Mouse (Mus musculus) heart, postnatal 0 days (tissue): ENCODE data around the gene Zcchc10. TPM values are rescaled to one million over a fixed set of nuclear protein-coding genes. Genes with fewer than 3 reads are reported as not detected.

Experiments
- ATAC-seq: fragments of 200-750 bp; cut with Nextera tagmentation; 2 replicates; pipeline ENCODE4 v1.8.0; 2017; ENCODE audit warnings: low read depth, moderate number of reproducible peaks, moderate library complexity; ENCODE audit not compliant: insufficient read depth
- DNase-seq: peaks from one replicate; pipeline ENCODE4 v3.0.0-alpha.2; 2016; ENCODE audit warnings: low spot score
- H3K27ac ChIP-seq: fragments of 300-500 bp; sonication (generic); 2 replicates; pipeline ENCODE4 v1.5.1; 2014; ENCODE audit warnings: low read depth, mild to moderate bottlenecking
- H3K27me3 ChIP-seq: fragments of 300-500 bp; sonication (generic); 2 replicates; pipeline ENCODE4 v1.6.1; 2014; ENCODE audit warnings: low read length, mixed read lengths; ENCODE audit not compliant: control insufficient read depth, insufficient read depth
- H3K36me3 ChIP-seq: fragments of 300-500 bp; sonication (generic); replicated peaks from 2 replicates; pipeline ENCODE4 v1.6.1; 2014; ENCODE audit warnings: low read length, mixed read lengths; ENCODE audit not compliant: control insufficient read depth, insufficient read depth
- H3K4me1 ChIP-seq: fragments of 300-500 bp; sonication (generic); 2 replicates; pipeline ENCODE4 v1.6.1; 2014; ENCODE audit warnings: antibody characterized with exemption; ENCODE audit not compliant: control insufficient read depth, insufficient read depth
- H3K4me2 ChIP-seq: fragments of 300-500 bp; sonication (generic); 2 replicates; pipeline ENCODE4 v1.6.1; 2014; ENCODE audit warnings: low read depth, mild to moderate bottlenecking, low read length, moderate library complexity
- H3K4me3 ChIP-seq: fragments of 300-500 bp; sonication (generic); 2 replicates; pipeline ENCODE4 v1.5.1; 2014; ENCODE audit warnings: low read depth, low read length
- H3K9ac ChIP-seq: fragments of 300-500 bp; sonication (generic); replicated peaks from 2 replicates; pipeline ENCODE4 v1.6.1; 2014; ENCODE audit warnings: low read depth, low read length, mixed read lengths
- H3K9me3 ChIP-seq: fragments of 300-500 bp; sonication (generic); replicated peaks from 2 replicates; pipeline ENCODE4 v1.6.1; 2016; ENCODE audit warnings: low read length; ENCODE audit not compliant: control insufficient read depth
- CTCF ChIP-seq: IDR thresholded peaks from 2 replicates; pipeline ENCODE4 v1.5.1; 2016; ENCODE audit warnings: antibody characterized with exemption, control low read depth, low read depth
- EP300 ChIP-seq: IDR thresholded peaks from 2 replicates; pipeline ENCODE4 v1.6.1; 2016; ENCODE audit warnings: antibody characterized with exemption, low read depth
- WGBS: fragments of 180-500 bp; shearing (Covaris S2); extraction: QIAGEN DNeasy Blood & Tissue Kit; methylation state at CpG from one replicate; pipeline ENCODE4 v1.1.7; 2014; 5-methylcytosine and 5-hydroxymethylcytosine counted together
- polyA plus RNA-seq: library from polyadenylated mRNA; unstranded; fragments of >200 nt; fragmentation: Nextera tagmentation; extraction: Ambion mirVana; gene quantifications from 2 replicates; pipeline ENCODE4 v1.2.1, GENCODE M21; 2015
- total RNA-seq: library from RNA; depleted of rRNA; stranded (reverse); fragments of >200 nt; gene quantifications from 2 replicates; pipeline ENCODE4 v1.2.3, GENCODE M21; 2014; ENCODE audit warnings: low replicate concordance

Gene Zcchc10
- total and polyA plus RNA-seq, 2 experiments from 2014 or later, result 15.3 TPM; not detected in 1

DNA sequence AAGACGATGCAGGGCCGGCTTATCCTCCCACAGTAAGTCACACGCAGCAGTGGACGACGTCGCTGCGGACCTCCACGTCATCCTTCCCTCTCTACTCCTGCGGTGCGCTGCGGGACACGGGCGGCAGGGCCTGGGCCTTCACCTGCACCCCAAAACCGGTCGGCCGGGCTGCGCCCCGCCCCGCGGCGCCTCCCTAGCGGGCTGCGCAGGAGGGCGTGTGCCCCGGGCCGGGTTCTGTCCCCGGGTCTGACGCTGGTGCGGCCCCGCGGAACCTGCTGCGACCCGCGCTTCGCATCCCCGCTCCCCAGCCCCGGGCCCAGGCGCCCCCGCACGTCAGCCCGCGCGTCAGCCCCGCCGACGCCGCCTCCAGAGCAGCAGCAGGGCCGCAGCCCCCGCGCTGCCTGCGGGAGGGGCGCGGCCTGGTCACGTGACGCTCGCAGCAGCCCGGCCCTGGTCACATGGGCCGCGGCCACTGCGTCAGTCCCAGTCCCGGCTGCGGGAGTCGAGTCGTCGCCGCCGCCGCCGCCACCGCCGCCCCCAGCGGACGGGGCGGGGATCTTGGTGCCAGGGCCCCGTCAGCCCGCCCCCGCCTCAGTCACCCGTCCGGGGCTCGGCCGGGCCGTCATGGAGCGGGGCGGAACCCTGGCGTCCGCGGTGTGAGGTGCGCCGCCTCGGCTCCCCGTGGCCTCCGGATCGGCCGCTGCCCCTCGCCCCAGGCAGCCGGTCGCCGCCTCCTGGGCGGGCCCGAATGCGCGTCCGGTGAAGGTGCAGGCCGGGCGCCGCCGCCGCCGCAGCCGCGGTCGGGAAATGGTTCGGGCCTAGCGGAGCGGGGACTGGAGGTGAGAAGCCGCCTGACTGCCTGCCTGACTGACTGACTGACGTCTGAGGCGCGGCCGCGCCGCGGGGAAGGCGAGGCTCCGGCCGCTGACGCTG is 26.1 kb downstream of the Zcchc10 start, which contains the start of gene Aff4:
Gene Aff4, plus strand, starts transcription at position 543 of the 933 bp plus-strand sequence.
- H3K4me3 ChIP-seq, result peak within 1 kb of the TSS; percentile 98
- H3K27me3 ChIP-seq, result no peaks in the 10 kb centered on the region
- peak within 1 kb of the TSS; percentile 94 for H3K4me2 ChIP-seq
- H3K4me1 ChIP-seq, result peaks cover 8% of the 10 kb centered on the region; the same call in 1 of the 2 replicates
- TF ChIP-seq CTCF (no peak), EP300 (no peak)
- ATAC-seq, result peak; percentile 94
- DNase-seq, result peak; percentile 94
- under 1% methylated on average over 103 of the region's 127 CpGs for WGBS
- peak within 1 kb of the TSS; percentile 100 for H3K27ac ChIP-seq
- H3K36me3 ChIP-seq, result no peaks in the 10 kb centered on the region
- H3K9me3 ChIP-seq, result no peaks in the 10 kb centered on the region
- H3K9ac ChIP-seq, result peak within 1 kb of the TSS; percentile 99

DNA sequence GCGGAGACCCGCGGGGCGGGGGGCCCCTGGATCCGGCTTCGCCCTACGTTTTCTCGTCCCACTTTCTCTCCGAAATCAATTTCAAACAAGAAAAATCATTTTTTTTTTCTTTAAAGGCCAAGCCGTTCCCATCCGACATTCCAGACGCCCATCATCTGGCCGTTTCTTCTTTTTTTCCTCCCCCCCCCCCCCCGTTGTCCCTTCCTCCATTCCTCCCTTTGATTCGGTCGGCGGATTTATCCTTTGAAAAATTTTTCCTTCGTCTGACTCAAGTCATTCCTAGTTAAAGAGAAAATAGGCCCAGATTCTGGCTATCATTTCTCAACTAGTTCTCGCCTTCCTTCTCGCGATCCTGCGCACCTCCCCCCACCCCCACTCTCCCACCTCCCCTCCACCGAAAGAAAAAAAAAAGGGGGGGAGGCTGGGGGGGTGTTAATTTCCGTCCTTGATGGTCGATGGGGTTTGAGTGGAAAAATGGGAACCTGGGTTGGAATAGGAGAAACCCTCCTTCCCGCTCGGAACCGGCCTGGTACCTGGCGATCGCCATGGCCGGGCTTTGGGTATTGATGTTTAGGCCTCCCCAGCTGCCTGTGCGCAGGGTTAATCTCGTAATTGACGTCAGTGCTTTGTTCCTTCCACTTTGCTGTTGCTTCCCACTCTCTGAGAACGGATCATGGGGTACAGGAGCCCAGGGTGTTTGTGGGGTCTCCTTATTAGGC is 26.9 kb downstream of the Zcchc10 start:
- no peaks in the 10 kb centered on the region for H3K36me3 ChIP-seq
- TF ChIP-seq CTCF, result no peak
- TF ChIP-seq EP300, result peak; percentile 31; the same call in 1 of the 2 replicates
- H3K27me3 ChIP-seq, result no peaks in the 10 kb centered on the region
- peak; percentile 19; the same call in 1 of the 2 replicates for ATAC-seq
- H3K4me2 ChIP-seq, result peak overlapping the region; percentile 94
- H3K9me3 ChIP-seq, result no peaks in the 10 kb centered on the region
- WGBS, result 0% methylated on average over 32 of the region's 35 CpGs
- DNase-seq, result peak; percentile 79
- H3K4me1 ChIP-seq, result peaks cover 8% of the 10 kb centered on the region; the same call in 1 of the 2 replicates
- peak overlapping the region; percentile 100 for H3K27ac ChIP-seq
- H3K9ac ChIP-seq, result peak overlapping the region; percentile 99
- peak overlapping the region; percentile 98 for H3K4me3 ChIP-seq

DNA sequence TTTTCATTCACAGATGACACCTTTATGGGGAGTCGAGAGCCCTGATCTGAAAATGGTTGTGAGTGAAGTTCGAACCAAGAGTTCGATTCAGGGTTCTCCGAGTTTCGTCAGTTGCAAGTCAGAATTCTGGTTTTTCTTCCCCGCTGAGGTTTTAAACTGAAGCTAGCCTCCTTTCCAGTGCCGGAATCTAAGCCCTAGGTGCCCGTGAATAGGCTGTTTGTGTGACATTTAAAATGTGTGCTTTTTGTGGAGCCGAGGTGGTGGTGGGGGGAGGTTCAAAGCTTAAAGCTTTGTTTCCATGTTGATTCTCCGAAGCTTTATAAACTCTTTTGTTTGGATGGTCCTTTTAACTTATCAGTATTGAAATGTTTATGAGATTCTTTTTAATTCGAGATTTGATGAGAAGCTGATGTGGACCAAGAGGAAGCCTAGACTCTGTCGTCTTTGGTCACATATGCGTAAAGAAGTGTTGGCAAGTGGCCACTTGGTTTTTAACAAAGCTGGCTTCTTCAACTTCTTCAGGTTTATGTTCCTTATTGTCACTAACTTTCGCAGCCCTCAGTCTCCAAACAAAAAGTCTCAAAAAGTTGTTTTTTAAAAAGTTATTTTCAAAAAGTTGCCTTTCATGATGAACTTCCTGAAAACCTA is 27.6 kb downstream of the Zcchc10 start:
- Histone ChIP-seq H3K27me3 (no peaks in the 10 kb centered on the region), H3K4me3 (peak overlapping the region; percentile 98), H3K4me1 (peaks cover 8% of the 10 kb centered on the region; the same call in 1 of the 2 replicates), H3K27ac (peak overlapping the region; percentile 100), H3K9ac (peak overlapping the region; percentile 99), H3K36me3 (no peaks in the 10 kb centered on the region), H3K4me2 (peak overlapping the region; percentile 94), H3K9me3 (no peaks in the 10 kb centered on the region)
- ATAC-seq, result no peak
- TF ChIP-seq CTCF (no peak), EP300 (no peak)
- 3% methylated on average over 14 of the region's 14 CpGs for WGBS
- DNase-seq, result no peak

DNA sequence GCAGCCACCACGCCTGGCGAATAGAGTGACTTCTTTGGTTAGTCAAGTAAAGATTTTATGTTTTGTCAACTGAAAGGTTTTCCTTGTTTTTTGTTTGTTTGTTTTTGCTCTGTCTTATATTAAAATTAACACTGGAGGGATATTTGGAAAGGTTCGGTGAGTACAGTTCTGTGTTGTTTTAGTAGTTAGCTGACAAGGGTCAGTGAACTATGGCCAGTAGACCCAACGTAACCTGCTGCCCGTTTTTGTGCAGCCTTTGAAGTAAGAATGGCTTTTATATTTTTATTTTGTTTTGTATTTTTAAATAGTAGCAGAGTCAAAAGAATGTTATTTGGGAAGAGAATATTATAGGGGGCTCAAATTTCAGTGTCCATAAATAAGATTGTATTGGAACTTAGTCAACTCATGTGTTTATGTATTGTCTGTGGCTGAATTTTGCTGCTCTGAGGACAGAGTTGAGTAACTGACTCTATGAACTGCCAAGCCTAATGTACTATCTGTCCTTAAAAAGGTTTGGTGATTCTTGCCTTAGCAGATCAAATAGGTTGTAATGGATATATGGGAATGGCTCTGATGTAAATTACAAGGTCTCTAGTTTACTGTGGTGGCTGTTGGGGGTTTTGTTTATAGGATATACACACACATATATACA is 34.2 kb downstream of the Zcchc10 start:
- no peak overlapping the region for H3K9ac ChIP-seq
- TF ChIP-seq CTCF, result no peak
- TF ChIP-seq EP300, result no peak
- H3K9me3 ChIP-seq, result no peaks in the 10 kb centered on the region
- H3K4me3 ChIP-seq, result no peak overlapping the region
- ATAC-seq (no peak), DNase-seq (no peak)
- no peak overlapping the region for H3K4me2 ChIP-seq
- H3K4me1 ChIP-seq, result no peaks in the 10 kb centered on the region
- no peak overlapping the region for H3K27ac ChIP-seq
- 89% methylated on average over 5 of the region's 5 CpGs for WGBS
- H3K27me3 ChIP-seq, result no peaks in the 10 kb centered on the region
- H3K36me3 ChIP-seq, result no peaks in the 10 kb centered on the region

DNA sequence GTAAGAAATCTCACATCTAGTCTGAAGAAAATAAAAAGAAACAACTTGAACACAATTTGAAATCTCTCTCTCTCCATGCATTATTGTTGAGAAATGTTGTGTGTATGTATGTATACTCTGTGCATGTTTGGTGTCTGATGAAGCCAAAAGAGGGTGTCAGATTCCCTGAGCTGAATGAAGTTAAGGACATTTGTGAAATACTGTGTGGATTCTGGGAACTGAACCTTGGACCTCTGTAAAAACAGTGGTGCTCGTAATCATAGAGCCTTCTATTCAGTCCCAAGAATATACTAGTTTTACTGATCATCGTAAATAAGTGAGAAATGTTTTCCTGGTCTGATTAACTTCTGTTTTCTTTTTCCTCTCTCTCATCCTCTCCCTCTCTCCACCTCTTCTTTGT is 42.6 kb downstream of the Zcchc10 start:
- H3K9ac ChIP-seq, result no peak overlapping the region

More for the DNA sequence above, 42.6 kb downstream of the Zcchc10 start:
- no peaks in the 10 kb centered on the region for H3K4me1 ChIP-seq
- TF ChIP-seq EP300 (no peak), CTCF (no peak)
- H3K4me3 ChIP-seq, result no peak overlapping the region
- WGBS, result 92% methylated on average over 2 of the region's 2 CpGs
- H3K27ac ChIP-seq, result no peak overlapping the region
- no peak overlapping the region for H3K4me2 ChIP-seq
- H3K36me3 ChIP-seq, result peaks cover 17% of the 10 kb centered on the region
- no peaks in the 10 kb centered on the region for H3K9me3 ChIP-seq
- no peak for DNase-seq
- no peak for ATAC-seq
- H3K27me3 ChIP-seq, result no peaks in the 10 kb centered on the region
